Comparison of ENCODE assay signal across 8 mouse cellular contexts in the genomic region with DNA sequence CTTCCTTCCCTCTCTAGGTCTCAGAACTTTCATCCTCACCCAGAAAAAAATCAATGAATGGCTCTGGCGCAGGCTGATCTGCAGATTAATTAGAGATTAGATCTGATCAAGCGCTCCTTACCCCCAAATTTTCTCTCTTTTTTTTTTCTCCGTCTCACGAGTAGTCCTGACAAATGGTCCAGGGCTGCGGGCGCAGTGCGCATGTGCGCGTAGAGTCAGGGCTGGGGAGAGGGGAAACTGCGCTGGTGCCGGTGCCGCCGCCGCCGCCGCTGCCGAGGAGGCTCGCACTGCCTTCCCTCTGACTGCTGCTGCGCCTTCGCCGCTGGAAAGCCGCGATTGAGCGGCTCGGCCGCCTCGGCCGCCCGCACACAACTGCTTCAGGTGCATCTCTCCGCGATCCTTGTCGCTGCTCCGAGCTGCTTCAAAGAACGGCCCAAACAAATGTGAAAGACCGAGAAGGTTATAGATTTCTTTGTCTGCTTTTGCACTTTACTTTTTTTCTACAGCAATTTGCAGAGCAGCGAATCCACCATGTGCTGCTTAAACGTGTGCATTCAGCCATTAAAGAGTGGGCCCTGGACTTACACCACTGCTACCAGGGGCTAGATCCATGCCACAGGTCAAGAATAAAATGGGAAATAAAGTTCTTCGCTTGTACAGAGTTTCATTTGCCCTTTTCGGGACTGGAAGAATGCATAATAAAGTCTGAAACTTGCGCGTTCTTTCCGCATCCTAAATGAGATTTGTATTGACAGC. TPM values are rescaled to one million over a fixed set of nuclear protein-coding genes. Genes with fewer than 3 reads are reported as not detected.
DNase-seq lines count a peak whose midpoint lies in the region; ATAC-seq lines count a peak whose summit lies in the region.

A gene (minus strand): TSS at position 182 of the 756 bp plus-strand sequence.

- H3K4me2 ChIP-seq in hindbrain, embryonic 14.5 days (replicated peaks): peak within 1 kb of the TSS; percentile 99

- no peaks in the 10 kb centered on the region for H3K9me3 ChIP-seq in hindbrain, embryonic 14.5 days (ENCODE audit: control insufficient read depth, low read length)

- H3K4me1 ChIP-seq in hindbrain, embryonic 14.5 days (replicated peaks; ENCODE audit: control insufficient read depth, insufficient read depth, low read length): peaks cover 19% of the 10 kb centered on the region

- WGBS in hindbrain, embryonic 14.5 days: under 1% methylated on average over 42 of the region's 42 CpGs

- peak within 1 kb of the TSS; percentile 96 for H3K27ac ChIP-seq in hindbrain, embryonic 14.5 days

- peak within 1 kb of the TSS; percentile 88 for H3K4me3 ChIP-seq in hindbrain, embryonic 14.5 days (replicated peaks; ENCODE audit: low read length)

- H3K36me3 ChIP-seq in hindbrain, embryonic 14.5 days (replicated peaks; ENCODE audit: control insufficient read depth, insufficient read depth): no peaks in the 10 kb centered on the region

- H3K9ac ChIP-seq in hindbrain, embryonic 14.5 days: peak within 1 kb of the TSS; percentile 83

- peak; percentile 89 for DNase-seq in NIH3T3 (ENCODE audit: low read depth)
- DNase-seq in cerebellum, adult 9-11 months: peak; percentile 72
- DNase-seq in frontal cortex, postnatal 25 days (ENCODE audit: low spot score in 2 of 2): peak; percentile 62 to 79
- DNase-seq in hindbrain, embryonic 14.5 days (ENCODE audit: low spot score): peak; percentile 88
- peak; percentile 77 to 82 for DNase-seq in layer of hippocampus, postnatal 25 days (ENCODE audit: extremely low spot score in 1 of 2, low spot score in 1 of 2)
- peak; percentile 90 for DNase-seq in lung, postnatal 25 days (ENCODE audit: low spot score)
- DNase-seq in retina, embryonic 14.5 days (ENCODE audit: low spot score): peak; percentile 91
- DNase-seq in thymus, postnatal 36 days: peak; percentile 91 to 93

- ATAC-seq in hindbrain, embryonic 14.5 days (ENCODE audit: low FRiP score): peak; percentile 88

- H3K27me3 ChIP-seq in hindbrain, embryonic 14.5 days (ENCODE audit: control insufficient read depth, insufficient read depth, low read length): no peaks in the 10 kb centered on the region

RNA-seq across cellular contexts. Expression of the gene that starts here (rescaled TPM):
- polyA plus RNA-seq in hindbrain, embryonic 14.5 days (2014; fragmentation: Nextera tagmentation; extraction: Ambion mirVana): 25.8 and 27.3 TPM in 2 replicates
- 10 to 100 TPM; 17.9 TPM for total RNA-seq in layer of hippocampus, postnatal 25 days (2021)

Comparison
In these comparisons a context has a peak if more than half of its experiments do, and no peak if none do; other contexts are left out.
1. Peak in every context shown above with its lines: DNase-seq, ATAC-seq, H3K4me3 ChIP-seq and H3K27ac ChIP-seq.